Mouse (Mus musculus): ENCODE data around the gene Lamc2.

Lamc2 gene

GRCm38 (mm10) chr1:153098586-153098985 lies 87.7 kb downstream of the Lamc2 start:
- TF ChIP-seq GATA4 (IDR thresholded peaks at IDR 0.05; ENCODE audit: insufficient replicate concordance, low read length) = no peak

- no peak for TF ChIP-seq GATA4 (IDR thresholded peaks at IDR 0.05; ENCODE audit: insufficient replicate concordance, low read length)
Measured at GRCm38 (mm10) chr1:153097017-153097675, 89.1 kb downstream of the Lamc2 start.

- TF ChIP-seq GATA4 (IDR thresholded peaks at IDR 0.05; ENCODE audit: insufficient replicate concordance, low read length) = no peak
Measured at GRCm38 (mm10) chr1:153095826-153096727, 90.2 kb downstream of the Lamc2 start.

- TF ChIP-seq GATA4 (IDR thresholded peaks at IDR 0.05; ENCODE audit: insufficient replicate concordance, low read length) = no peak
Measured at GRCm38 (mm10) chr1:153095328-153095727, 90.9 kb downstream of the Lamc2 start.

GRCm38 (mm10) chr1:153094226-153095076 lies 91.8 kb downstream of the Lamc2 start:
- TF ChIP-seq GATA4 (IDR thresholded peaks at IDR 0.05; ENCODE audit: insufficient replicate concordance, low read length) = no peak

- no peak for TF ChIP-seq GATA4 (IDR thresholded peaks at IDR 0.05; ENCODE audit: insufficient replicate concordance, low read length)
Measured at GRCm38 (mm10) chr1:153093581-153093980, 92.7 kb downstream of the Lamc2 start.

- no peak for TF ChIP-seq GATA4 (IDR thresholded peaks at IDR 0.05; ENCODE audit: insufficient replicate concordance, low read length)
Measured at GRCm38 (mm10) chr1:153093172-153093571, 93.1 kb downstream of the Lamc2 start.

GRCm38 (mm10) chr1:153092237-153092975 lies 93.8 kb downstream of the Lamc2 start:
- no peak for TF ChIP-seq GATA4 (IDR thresholded peaks at IDR 0.05; ENCODE audit: insufficient replicate concordance, low read length)

- no peak for TF ChIP-seq GATA4 (IDR thresholded peaks at IDR 0.05; ENCODE audit: insufficient replicate concordance, low read length)
Measured at GRCm38 (mm10) chr1:153091438-153092236, 94.6 kb downstream of the Lamc2 start.

GRCm38 (mm10) chr1:153090807-153091206 lies 95.4 kb downstream of the Lamc2 start:
- no peak for TF ChIP-seq GATA4 (IDR thresholded peaks at IDR 0.05; ENCODE audit: insufficient replicate concordance, low read length)

- no peak for TF ChIP-seq GATA4 (IDR thresholded peaks at IDR 0.05; ENCODE audit: insufficient replicate concordance, low read length)
Measured at GRCm38 (mm10) chr1:153090081-153090480, 96.2 kb downstream of the Lamc2 start.

- no peak for TF ChIP-seq GATA4 (IDR thresholded peaks at IDR 0.05; ENCODE audit: insufficient replicate concordance, low read length)
Measured at GRCm38 (mm10) chr1:153087771-153088170, 98.5 kb downstream of the Lamc2 start.

GRCm38 (mm10) chr1:153085198-153085597 lies 101.0 kb downstream of the Lamc2 start:
- no peak for TF ChIP-seq GATA4 (IDR thresholded peaks at IDR 0.05; ENCODE audit: insufficient replicate concordance, low read length)

GRCm38 (mm10) chr1:153084191-153084590 lies 102.1 kb downstream of the Lamc2 start:
- no peak for TF ChIP-seq GATA4 (IDR thresholded peaks at IDR 0.05; ENCODE audit: insufficient replicate concordance, low read length)

Data from liver, adult (tissue).